Mouse (Mus musculus): ENCODE measurements around the gene Cdk5rap3. TPM values are rescaled to one million over a fixed set of nuclear protein-coding genes. Genes with fewer than 3 reads are reported as not detected.

Gene Cdk5rap3
- 34.3 and 41.3 TPM in 2 replicates for polyA plus RNA-seq (2012; ENCODE audit: low replicate concordance)

DNA sequence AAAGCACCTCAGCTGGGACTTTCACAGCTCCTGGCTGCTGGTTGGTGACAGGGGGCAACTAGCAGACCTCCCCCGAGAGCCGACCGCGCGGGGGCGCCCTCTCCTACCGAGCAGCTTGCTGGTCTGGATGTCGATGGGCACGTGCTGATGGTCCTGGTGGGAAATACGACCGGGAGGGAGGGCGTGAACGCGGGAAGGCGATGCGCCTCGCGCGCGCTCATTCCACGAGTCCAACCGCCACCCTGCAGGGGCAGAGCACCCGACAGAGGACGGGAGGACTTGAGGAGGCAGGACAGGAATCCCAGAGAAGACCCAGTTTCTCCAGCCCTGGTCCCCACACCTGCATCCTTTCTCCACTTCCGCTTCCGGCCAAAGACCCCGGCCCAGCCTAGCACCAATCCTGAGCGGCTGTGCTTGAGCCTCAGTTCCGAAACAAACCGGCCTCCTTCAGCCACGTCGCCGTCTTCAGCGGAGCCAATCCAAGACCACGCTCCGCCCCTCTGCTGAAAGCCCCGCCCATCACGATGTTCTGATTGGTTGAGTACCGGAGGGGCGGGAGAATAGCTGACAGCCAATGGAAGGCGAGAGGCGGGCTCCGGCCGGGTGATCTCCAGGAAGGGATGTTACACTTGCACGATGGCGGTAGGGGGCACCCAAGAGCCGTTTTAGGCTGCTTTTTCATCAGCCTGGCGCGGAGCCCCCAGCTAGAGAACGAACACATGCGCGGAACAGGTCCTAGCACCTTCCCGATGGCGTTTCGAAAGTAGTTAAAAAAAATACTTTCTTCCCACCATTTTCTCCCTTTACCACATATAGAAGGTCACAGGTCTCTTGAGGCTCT lies at the start of gene Cdk5rap3:
Gene Cdk5rap3, minus strand, starts transcription at position 453 of the 841 bp plus-strand sequence.

DNA sequence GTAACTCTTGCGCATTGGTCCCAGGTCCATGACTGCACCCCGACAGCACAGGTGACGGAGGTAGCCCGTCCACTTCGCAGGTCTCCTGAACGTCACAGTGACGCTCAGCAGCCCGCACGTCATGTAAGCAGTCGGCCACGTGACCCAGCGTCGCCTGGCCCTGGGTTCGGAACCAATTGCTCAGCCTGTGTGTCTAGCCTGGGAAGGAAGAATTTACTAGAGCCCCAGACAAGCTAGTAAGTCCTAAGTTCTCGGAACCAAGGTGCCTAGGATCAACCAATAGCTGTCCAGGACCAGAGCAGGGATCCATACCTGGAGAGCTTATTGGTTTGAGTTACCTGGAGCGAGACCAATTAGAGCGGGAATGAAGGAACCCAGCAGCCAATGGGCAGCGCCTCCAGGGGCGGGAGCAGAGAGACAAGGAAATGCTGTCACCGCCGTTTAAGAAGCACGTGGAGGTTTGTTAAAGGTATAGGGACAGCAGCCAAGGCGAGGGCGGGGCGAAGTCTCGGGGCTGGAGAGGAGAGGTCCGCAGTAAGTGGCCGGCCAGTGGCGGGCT lies 27.5 kb upstream of the Cdk5rap3 start, which contains the start of gene Pnpo:
Gene Pnpo, minus strand, starts transcription at position 241 of the 559 bp plus-strand sequence.

DNA sequence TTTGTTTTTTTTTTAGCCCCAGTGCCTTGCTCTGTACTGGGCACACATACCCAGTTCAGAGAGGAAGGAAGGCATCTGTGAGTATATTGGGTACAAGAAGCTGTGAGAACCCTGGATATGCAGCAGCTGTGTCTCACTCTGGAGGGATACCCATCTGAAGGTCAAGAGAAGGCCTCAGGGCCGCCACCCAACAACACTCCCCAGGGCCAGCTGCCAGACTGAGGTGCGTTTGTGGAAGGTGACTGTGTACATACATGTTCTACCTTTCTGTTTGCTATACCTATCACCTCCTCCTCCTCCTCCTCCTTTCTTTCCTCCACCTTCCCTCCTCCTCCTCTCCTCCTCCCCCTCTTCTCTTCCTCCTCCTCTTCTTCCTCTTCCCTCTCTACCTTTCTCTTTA lies 11.8 kb upstream of the Cdk5rap3 start, which contains the start of gene Prr15l:
Gene Prr15l, plus strand, starts transcription at position 17 of the 400 bp plus-strand sequence.

Other genes with a start within 250 kb of the Cdk5rap3 start
- 26.7 and 30.3 TPM in 2 replicates for gene Snx11, start 138.9 kb downstream of the Cdk5rap3 start, polyA plus RNA-seq (2012; ENCODE audit: low replicate concordance)
- 40.1 and 47.2 TPM in 2 replicates for gene Cbx1, start 127.4 kb downstream of the Cdk5rap3 start, polyA plus RNA-seq (2012; ENCODE audit: low replicate concordance)
- gene Nfe2l1, start 86.5 kb downstream of the Cdk5rap3 start, polyA plus RNA-seq (2012; ENCODE audit: low replicate concordance) = 61.5 and 118 TPM in 2 replicates
- gene Copz2, start 66.6 kb downstream of the Cdk5rap3 start, polyA plus RNA-seq (2012; ENCODE audit: low replicate concordance) = 3.0 and 7.8 TPM in 2 replicates
- not detected in 2 replicates for gene Prr15l, start 11.6 kb upstream of the Cdk5rap3 start, polyA plus RNA-seq (2012; ENCODE audit: low replicate concordance)
- 9.4 and 20.6 TPM in 2 replicates for gene Pnpo, start 27.5 kb upstream of the Cdk5rap3 start, polyA plus RNA-seq (2012; ENCODE audit: low replicate concordance)
- 83.9 and 145 TPM in 2 replicates for gene Sp2, start 66.5 kb upstream of the Cdk5rap3 start, polyA plus RNA-seq (2012; ENCODE audit: low replicate concordance)
- gene Sp6, start 96.9 kb upstream of the Cdk5rap3 start, polyA plus RNA-seq (2012; ENCODE audit: low replicate concordance) = 2.3 and 5.2 TPM in 2 replicates
- gene Scrn2, start 113.4 kb upstream of the Cdk5rap3 start, polyA plus RNA-seq (2012; ENCODE audit: low replicate concordance) = 17.6 and 19.0 TPM in 2 replicates
- gene Lrrc46, start 124.9 kb upstream of the Cdk5rap3 start, polyA plus RNA-seq (2012; ENCODE audit: low replicate concordance) = not detected in 2 replicates
- gene Mrpl10, start 125.1 kb upstream of the Cdk5rap3 start, polyA plus RNA-seq (2012; ENCODE audit: low replicate concordance) = 39.2 and 57.7 TPM in 2 replicates
- gene Osbpl7, start 134.1 kb upstream of the Cdk5rap3 start, polyA plus RNA-seq (2012; ENCODE audit: low replicate concordance) = 27.4 and 36.0 TPM in 2 replicates
- 24.3 and 88.8 TPM in 2 replicates for gene Tbx21, start 198.8 kb upstream of the Cdk5rap3 start, polyA plus RNA-seq (2012; ENCODE audit: low replicate concordance)
- gene Tbkbp1, start 235.0 kb upstream of the Cdk5rap3 start, polyA plus RNA-seq (2012; ENCODE audit: low replicate concordance) = 15.4 and 60.6 TPM in 2 replicates

Data from hematopoietic multipotent progenitor cell, adult 10-12 weeks (in vitro differentiated cells).